Mouse (Mus musculus): ENCODE data around the gene Il9. TPM values are rescaled to one million over a fixed set of nuclear protein-coding genes. Genes with fewer than 3 reads are reported as not detected.

Gene Il9
- polyA plus RNA-seq, 1 experiment from 2014 or later = not detected

DNA sequence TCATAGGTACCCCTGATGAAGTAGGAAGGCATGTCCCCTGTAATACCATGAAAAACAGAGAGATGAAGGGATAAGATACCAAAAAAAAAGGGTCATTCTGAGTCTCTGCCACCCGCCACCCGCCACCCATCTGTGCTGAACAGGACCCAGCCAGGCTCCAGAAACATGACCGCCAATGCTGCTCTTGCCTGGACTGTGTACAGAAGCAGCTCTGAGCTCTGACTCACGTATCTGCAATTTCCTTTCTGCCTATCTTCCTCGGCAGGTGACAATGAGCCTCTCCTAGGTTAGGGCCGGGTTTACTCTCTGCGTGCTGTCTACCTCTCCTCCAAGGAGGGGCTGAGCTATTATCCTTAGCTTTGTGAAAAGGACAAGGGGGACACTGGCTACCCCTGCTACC, 38.6 kb downstream of the Il9 start:
- no peak for DNase-seq (ENCODE audit: low spot score)
- H3K27me3 ChIP-seq (ENCODE audit: control insufficient read depth, insufficient read depth, low read length) = peaks cover 23% of the 10 kb centered on the region
- WGBS = 87% methylated on average over 7 of the region's 7 CpGs

DNA sequence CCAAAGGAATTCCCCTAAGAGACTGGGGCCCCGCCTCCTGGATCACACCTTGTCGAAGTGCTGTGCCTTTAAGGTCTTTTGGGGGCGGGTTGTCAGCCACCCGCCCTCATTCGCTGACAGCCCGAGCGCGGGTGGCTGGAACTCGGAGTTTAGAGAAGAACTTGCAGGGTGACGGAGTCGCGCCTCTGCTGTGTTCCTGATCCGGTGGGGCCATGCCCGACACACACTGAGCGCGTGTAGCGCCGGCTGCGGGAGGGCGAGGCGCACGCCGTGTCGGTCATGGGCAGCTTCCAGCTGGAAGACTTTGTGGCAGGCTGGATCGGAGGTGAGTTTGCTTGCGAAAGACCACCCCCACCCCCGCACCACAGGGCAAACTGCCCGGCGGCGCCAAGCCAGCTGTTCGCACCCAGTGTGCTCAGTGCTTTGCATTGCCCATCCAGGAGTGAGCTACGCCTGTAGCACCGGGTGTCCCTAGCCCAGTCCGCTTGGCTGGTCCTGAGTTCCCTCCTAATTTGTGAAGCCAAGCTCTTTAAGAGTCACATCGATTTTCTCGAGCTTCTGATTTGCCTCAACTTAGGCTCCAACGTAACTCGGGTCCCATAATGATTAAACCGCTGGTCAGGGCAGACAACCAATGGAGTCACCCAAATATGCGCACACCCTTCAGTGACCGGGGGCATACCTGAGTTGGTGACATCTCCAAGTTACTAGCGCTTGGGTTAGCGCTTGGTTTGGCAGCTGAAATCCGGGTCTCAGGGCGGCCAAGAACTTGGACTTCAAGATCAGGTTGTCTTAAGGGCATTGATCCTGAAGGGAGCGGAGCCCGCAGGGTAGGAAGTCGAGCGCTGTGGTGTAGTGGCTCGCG, 43.6 kb downstream of the Il9 start, which contains the start of gene Slc25a48:
Gene Slc25a48 (plus strand): TSS at position 145 of the 865 bp plus-strand sequence.
- ATAC-seq (ENCODE audit: low FRiP score) = no peak
- H3K4me2 ChIP-seq (replicated peaks; ENCODE audit: low read depth, low read length) = peak within 1 kb of the TSS; percentile 44
- H3K36me3 ChIP-seq (ENCODE audit: control insufficient read depth, insufficient read depth, low read length) = no peaks in the 10 kb centered on the region
- H3K4me3 ChIP-seq (ENCODE audit: low read depth, low read length) = peak within 1 kb of the TSS; percentile 27; the same call in 1 of the 2 replicates
- DNase-seq (ENCODE audit: low spot score) = peak; percentile 40
- H3K27ac ChIP-seq (ENCODE audit: low read depth, low read length) = no peak within 1 kb of the TSS
- 4% methylated on average over 51 of the region's 51 CpGs for WGBS
- H3K27me3 ChIP-seq (ENCODE audit: control insufficient read depth, insufficient read depth, low read length) = peaks cover 45% of the 10 kb centered on the region
- peaks cover 9% of the 10 kb centered on the region; the same call in 1 of the 2 replicates for H3K4me1 ChIP-seq (replicated peaks; ENCODE audit: control insufficient read depth, insufficient read depth, low read length)
- peak within 1 kb of the TSS; percentile 24; the same call in 1 of the 2 replicates for H3K9ac ChIP-seq (ENCODE audit: low read depth, low read length)
- H3K9me3 ChIP-seq (ENCODE audit: control insufficient read depth, low read length) = no peaks in the 10 kb centered on the region

More for the DNA sequence above, 38.6 kb downstream of the Il9 start:
- Histone ChIP-seq H3K9me3 (ENCODE audit: control insufficient read depth, low read length) (no peaks in the 10 kb centered on the region), H3K9ac (ENCODE audit: low read depth, low read length) (no peak overlapping the region), H3K4me3 (ENCODE audit: low read depth, low read length) (no peak overlapping the region), H3K36me3 (ENCODE audit: control insufficient read depth, insufficient read depth, low read length) (no peaks in the 10 kb centered on the region), H3K4me1 (replicated peaks; ENCODE audit: control insufficient read depth, insufficient read depth, low read length) (0 out of 2 replicates have a peak, but pooled peaks cover under 1% of the 10 kb centered on the region), H3K4me2 (replicated peaks; ENCODE audit: low read depth, low read length) (no peak overlapping the region), H3K27ac (ENCODE audit: low read depth, low read length) (no peak overlapping the region)
- ATAC-seq (ENCODE audit: low FRiP score) = no peak

DNA sequence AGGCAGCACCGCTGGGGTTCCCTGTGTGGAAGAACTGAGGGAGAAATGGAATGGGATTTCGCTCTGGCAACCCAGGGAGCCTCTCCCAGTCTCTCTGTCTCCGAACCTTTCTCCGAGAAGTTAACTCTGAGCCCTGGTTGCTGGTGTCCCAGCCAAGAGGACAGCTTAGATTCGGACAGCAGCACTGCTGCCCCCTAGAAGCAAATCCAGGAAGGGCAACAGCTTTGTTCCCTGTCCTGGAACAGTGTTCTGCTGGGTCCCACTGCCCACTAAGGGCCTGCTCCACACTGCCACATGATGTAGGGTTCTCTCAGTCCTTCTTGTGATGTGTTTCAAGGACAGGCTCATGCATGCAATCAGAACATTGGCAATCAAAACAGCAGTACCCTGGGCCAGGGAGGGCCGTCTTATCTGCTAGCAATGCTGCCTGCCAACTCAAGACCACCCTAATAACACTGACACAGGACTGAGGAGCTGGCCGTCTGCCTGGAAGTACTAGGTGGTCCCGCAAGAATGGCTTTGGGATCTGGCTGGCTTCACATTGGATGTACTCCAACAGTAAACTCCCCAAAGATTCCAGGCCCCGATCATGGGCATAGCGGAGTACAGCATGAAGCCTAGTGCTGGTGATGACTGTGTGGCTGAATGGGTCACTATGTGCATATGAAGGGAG, 46.3 kb downstream of the Il9 start:
- peaks cover 43% of the 10 kb centered on the region for H3K27me3 ChIP-seq (ENCODE audit: control insufficient read depth, insufficient read depth, low read length)
- H3K27ac ChIP-seq (ENCODE audit: low read depth, low read length) = no peak overlapping the region
- DNase-seq (ENCODE audit: low spot score) = no peak
- H3K4me1 ChIP-seq (replicated peaks; ENCODE audit: control insufficient read depth, insufficient read depth, low read length) = peaks cover 11% of the 10 kb centered on the region; the same call in 1 of the 2 replicates
- no peaks in the 10 kb centered on the region for H3K36me3 ChIP-seq (ENCODE audit: control insufficient read depth, insufficient read depth, low read length)
- no peaks in the 10 kb centered on the region for H3K9me3 ChIP-seq (ENCODE audit: control insufficient read depth, low read length)
- no peak overlapping the region for H3K4me3 ChIP-seq (ENCODE audit: low read depth, low read length)
- H3K9ac ChIP-seq (ENCODE audit: low read depth, low read length) = no peak overlapping the region
- 72% methylated on average over 10 of the region's 10 CpGs for WGBS
- no peak for ATAC-seq (ENCODE audit: low FRiP score)
- no peak overlapping the region for H3K4me2 ChIP-seq (replicated peaks; ENCODE audit: low read depth, low read length)

DNA sequence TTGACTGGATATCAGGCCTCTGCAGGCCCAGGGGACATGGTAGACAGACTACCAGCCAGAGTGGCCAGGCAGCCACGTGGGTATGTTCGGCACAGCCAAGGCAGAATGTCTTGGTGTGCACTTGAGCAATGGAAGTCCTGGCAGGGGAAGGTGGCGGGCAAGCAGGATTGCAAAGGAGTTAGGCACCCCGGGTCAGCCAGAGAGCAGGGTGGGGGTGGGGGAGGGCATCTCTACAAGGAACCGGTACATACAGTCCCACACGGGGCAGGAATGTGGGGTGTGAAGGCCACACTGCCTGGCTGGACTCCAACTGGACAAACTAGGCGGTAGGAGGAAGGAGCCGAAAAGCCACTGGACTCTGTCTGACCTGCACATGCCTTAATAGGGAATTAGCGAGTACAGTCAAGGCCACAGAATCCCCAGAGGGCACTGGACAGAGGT, 47.7 kb downstream of the Il9 start:
- no peak overlapping the region for H3K4me2 ChIP-seq (replicated peaks; ENCODE audit: low read depth, low read length)
- WGBS = 75% methylated on average over 9 of the region's 9 CpGs
- H3K9ac ChIP-seq (ENCODE audit: low read depth, low read length) = no peak overlapping the region
- no peak for ATAC-seq (ENCODE audit: low FRiP score)
- no peak overlapping the region for H3K4me3 ChIP-seq (ENCODE audit: low read depth, low read length)
- no peaks in the 10 kb centered on the region for H3K9me3 ChIP-seq (ENCODE audit: control insufficient read depth, low read length)
- DNase-seq (ENCODE audit: low spot score) = no peak
- peaks cover 11% of the 10 kb centered on the region; the same call in 1 of the 2 replicates for H3K4me1 ChIP-seq (replicated peaks; ENCODE audit: control insufficient read depth, insufficient read depth, low read length)
- H3K36me3 ChIP-seq (ENCODE audit: control insufficient read depth, insufficient read depth, low read length) = no peaks in the 10 kb centered on the region
- peaks cover 31% of the 10 kb centered on the region for H3K27me3 ChIP-seq (ENCODE audit: control insufficient read depth, insufficient read depth, low read length)
- no peak overlapping the region for H3K27ac ChIP-seq (ENCODE audit: low read depth, low read length)

DNA sequence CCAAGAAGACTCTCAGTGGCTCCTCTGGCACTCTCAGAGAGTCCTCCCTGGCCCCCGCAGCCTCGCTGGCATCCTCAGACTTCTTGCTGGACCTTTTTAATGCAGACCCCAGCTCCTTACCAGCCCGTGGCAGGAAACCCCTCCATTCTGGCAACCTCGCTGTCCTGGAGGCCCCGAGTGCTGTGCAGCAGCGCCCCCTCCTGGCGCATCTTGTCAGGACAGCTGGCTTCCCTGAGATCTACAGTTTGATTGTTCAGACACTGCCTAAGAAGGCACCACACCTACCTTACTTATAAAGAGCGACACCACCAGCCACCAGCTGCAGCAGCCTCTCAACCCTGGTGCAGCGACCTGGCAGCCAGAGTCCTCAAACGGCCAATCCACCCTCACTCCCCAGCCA, 48.6 kb downstream of the Il9 start:
- WGBS = 13% methylated on average over 10 of the region's 10 CpGs
- H3K4me2 ChIP-seq (replicated peaks; ENCODE audit: low read depth, low read length) = no peak overlapping the region
- no peak overlapping the region for H3K4me3 ChIP-seq (ENCODE audit: low read depth, low read length)
- no peaks in the 10 kb centered on the region for H3K36me3 ChIP-seq (ENCODE audit: control insufficient read depth, insufficient read depth, low read length)
- peaks cover 11% of the 10 kb centered on the region; the same call in 1 of the 2 replicates for H3K4me1 ChIP-seq (replicated peaks; ENCODE audit: control insufficient read depth, insufficient read depth, low read length)
- no peak overlapping the region for H3K9ac ChIP-seq (ENCODE audit: low read depth, low read length)
- DNase-seq (ENCODE audit: low spot score) = peak; percentile 92
- peaks cover 23% of the 10 kb centered on the region for H3K27me3 ChIP-seq (ENCODE audit: control insufficient read depth, insufficient read depth, low read length)
- no peak overlapping the region for H3K27ac ChIP-seq (ENCODE audit: low read depth, low read length)
- no peaks in the 10 kb centered on the region for H3K9me3 ChIP-seq (ENCODE audit: control insufficient read depth, low read length)
- ATAC-seq (ENCODE audit: low FRiP score) = peak; percentile 36; the same call in 1 of the 2 replicates

DNA sequence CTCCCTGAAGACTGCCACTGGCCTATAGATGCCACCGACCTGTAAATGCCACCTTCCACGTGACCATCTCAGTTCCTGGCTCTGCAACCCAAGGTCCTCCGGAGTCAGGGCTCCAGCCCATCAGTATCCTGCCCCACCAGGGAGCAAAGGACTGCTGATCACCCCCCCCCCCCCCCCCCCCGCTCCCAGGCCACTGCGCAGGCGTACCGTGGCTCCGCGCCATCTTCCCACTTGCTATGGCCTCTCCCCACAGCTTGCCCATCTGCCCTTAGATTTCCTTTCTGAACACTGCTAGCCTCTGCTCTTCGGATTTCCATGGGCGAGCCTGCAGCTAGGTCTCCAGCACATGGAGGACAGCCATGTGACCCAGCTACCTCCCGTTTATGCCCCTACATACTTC, 49.5 kb downstream of the Il9 start:
- ATAC-seq (ENCODE audit: low FRiP score) (no peak), DNase-seq (ENCODE audit: low spot score) (no peak)
- Histone ChIP-seq H3K4me1 (replicated peaks; ENCODE audit: control insufficient read depth, insufficient read depth, low read length) (peaks cover 6% of the 10 kb centered on the region; the same call in 1 of the 2 replicates), H3K9ac (ENCODE audit: low read depth, low read length) (no peak overlapping the region), H3K4me3 (ENCODE audit: low read depth, low read length) (no peak overlapping the region), H3K36me3 (ENCODE audit: control insufficient read depth, insufficient read depth, low read length) (no peaks in the 10 kb centered on the region), H3K27ac (ENCODE audit: low read depth, low read length) (no peak overlapping the region), H3K27me3 (ENCODE audit: control insufficient read depth, insufficient read depth, low read length) (peaks cover 13% of the 10 kb centered on the region), H3K4me2 (replicated peaks; ENCODE audit: low read depth, low read length) (no peak overlapping the region), H3K9me3 (ENCODE audit: control insufficient read depth, low read length) (no peaks in the 10 kb centered on the region)
- 91% methylated on average over 10 of the region's 12 CpGs for WGBS

Other genes starting within 250 kb of the Il9 start
- 30.6 and 37.4 TPM in 2 replicates for gene Neurog1, start 230.1 kb downstream of the Il9 start, polyA plus RNA-seq (2014; fragmentation: Nextera tagmentation; extraction: Ambion mirVana)
- gene Cxcl14, start 185.7 kb downstream of the Il9 start, polyA plus RNA-seq (2014; fragmentation: Nextera tagmentation; extraction: Ambion mirVana) = 19.3 and 23.4 TPM in 2 replicates
- not detected in 2 replicates for gene Gm3045, start 55.7 kb downstream of the Il9 start, polyA plus RNA-seq (2014; fragmentation: Nextera tagmentation; extraction: Ambion mirVana)
- 0.05 and 0.06 TPM in 2 replicates for gene Slc25a48, start 43.9 kb downstream of the Il9 start, polyA plus RNA-seq (2014; fragmentation: Nextera tagmentation; extraction: Ambion mirVana)
- 3.2 and 3.3 TPM in 2 replicates for gene Fbxl21, start 40.2 kb upstream of the Il9 start, polyA plus RNA-seq (2014; fragmentation: Nextera tagmentation; extraction: Ambion mirVana)
- gene Lect2, start 66.3 kb upstream of the Il9 start, polyA plus RNA-seq (2014; fragmentation: Nextera tagmentation; extraction: Ambion mirVana) = not detected in 2 replicates
- 40.0 and 48.4 TPM in 2 replicates for gene Tgfbi, start 127.3 kb upstream of the Il9 start, polyA plus RNA-seq (2014; fragmentation: Nextera tagmentation; extraction: Ambion mirVana)
- 47.8 and 50.9 TPM in 2 replicates for gene Smad5, start 220.8 kb upstream of the Il9 start, polyA plus RNA-seq (2014; fragmentation: Nextera tagmentation; extraction: Ambion mirVana)